Mouse (Mus musculus) kidney, adult 9 months (tissue): Measurements from ENCODE around the gene Asb5.
"Not testable (repeated sequence)": the region's sequence is repeated elsewhere in the genome, so short reads cannot be mapped to it uniquely, and the experiment has no call there.

Source experiments
- DNase-seq: peaks from one replicate; pipeline ENCODE4 v3.0.0; 2022

Asb5 gene

DNA sequence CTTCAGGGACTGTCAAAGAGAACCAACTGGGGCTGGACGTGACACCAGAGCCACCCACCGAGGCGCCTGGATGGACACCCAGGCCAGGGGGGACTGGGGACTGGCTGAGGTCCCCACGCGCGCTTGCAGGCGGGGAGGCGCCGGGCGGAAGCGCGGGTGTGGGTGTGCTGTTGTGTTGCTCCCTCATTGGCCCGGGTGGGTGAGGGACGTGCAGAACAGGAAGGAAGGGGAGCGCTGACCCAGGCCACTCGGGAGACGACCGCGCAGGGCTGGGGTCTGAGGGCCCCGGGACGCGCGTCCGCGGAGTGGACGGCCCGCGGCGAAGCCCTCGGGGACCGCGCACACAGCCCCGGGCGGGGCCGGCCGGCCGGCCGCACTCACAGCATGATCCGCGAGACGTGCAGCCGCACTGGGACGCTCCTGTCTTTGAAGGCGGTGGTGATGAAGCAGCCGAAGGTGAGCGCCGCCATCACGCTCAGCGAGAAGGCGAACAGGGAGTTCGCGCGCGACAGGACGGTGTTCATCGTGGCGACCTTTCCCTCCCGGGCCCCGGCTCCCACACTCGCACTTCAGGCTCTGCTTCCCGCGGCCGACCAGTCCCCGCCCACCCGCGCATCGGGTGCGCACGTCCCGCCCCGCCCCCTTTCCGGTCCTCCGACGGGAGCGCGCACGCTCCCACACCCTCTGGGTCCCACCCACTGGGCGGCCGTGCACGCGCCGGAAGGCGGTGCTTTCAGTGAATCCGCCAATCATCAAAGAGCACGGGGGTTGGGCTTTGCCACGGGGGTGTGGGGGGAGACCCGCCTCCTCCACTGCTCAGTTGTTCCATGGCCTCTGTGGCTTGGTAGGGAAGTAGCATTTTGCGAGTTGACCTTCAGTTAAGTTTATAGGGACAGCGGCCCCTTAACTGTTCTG, at the start of gene Asb5, which contains the start of gene Spcs3:
Gene Asb5 (plus strand): TSS at position 199 of the 915 bp plus-strand sequence.
Gene Spcs3 (minus strand): TSS at position 617 of the 915 bp plus-strand sequence.
- DNase-seq, result peak; percentile 97

DNA sequence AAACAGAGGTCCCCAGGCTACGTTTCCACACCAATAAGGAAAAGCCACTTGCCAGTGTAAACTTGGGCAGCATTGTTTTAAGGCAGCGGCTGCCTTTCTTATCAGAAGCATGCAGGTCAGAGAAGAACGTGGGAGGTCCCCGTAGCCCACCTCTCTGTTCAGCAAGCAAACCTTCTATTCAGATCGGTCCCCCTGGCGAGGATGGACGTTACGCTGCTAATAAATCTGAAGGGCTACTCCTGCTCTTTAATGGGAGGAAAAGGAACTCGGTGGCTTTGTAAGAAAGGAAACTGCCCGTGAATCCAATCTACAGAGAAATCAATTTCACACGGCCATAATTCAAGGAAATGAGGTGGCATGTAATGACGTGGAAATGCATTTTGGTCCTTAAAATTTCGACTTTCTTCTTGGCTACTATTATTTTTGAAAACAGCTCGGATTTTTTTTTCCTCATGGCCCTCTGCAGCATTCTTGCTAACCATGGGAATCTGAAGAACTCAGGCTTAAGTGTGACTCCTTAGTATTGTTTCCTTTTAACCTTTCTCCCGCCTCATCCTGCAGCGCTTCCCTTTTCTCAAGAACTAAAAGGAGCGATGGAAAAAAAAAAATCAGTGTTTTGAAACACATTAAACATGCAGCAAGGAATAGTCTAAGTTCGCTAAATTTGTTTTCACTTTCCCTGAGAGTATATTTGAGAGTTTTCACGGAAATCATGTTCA, 42.7 kb upstream of the Asb5 start:
- DNase-seq, result no peak

DNA sequence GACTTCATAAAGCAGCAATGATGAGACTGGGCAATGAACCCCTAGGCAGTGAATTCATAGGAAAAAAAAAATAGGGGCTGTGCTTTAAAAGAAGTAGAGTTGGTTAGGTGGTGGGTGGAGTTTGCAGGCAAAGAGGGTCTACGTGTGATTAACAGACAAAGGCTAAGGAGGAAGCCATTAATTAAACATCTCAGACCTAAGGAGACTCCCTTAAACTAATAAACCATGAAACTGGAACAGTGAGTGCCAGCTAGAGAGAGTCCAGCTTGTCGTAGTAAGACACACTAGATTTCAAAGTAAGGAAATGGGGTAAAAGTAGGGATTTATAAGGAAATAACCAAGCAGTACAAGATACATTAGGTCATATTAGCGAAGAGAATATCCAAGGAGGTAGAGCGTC, 40.9 kb upstream of the Asb5 start:
- DNase-seq, result no peak

DNA sequence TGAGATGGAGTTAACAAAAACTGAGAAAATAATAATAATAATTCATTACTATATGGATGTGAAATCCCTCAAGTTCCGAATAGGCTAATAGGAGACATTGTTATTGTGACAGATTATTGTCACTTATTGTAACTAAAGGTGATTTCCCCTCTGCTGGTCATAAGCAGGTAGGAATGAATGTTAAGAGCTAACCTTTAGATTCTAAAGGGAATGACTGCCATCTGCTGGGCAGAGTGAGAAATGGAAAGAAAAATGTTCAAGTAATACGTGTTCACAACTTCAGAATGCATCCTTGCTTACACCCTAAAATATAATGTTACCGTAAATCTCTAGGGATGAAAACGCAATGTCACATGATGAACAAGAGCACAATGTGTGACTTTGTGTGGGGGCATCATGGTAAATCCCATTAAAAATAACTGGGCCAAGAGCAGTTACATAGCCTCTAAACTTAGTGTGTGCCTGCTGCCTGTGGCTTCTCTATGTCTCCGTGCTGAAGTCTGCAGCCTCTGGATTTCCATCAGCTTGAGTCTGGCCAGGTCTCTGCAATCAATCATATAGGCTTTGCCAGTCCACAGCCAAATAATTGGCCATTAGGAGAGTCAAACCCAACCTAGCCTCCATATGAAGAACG, 38.2 kb upstream of the Asb5 start:
- peak; percentile 42 for DNase-seq

DNA sequence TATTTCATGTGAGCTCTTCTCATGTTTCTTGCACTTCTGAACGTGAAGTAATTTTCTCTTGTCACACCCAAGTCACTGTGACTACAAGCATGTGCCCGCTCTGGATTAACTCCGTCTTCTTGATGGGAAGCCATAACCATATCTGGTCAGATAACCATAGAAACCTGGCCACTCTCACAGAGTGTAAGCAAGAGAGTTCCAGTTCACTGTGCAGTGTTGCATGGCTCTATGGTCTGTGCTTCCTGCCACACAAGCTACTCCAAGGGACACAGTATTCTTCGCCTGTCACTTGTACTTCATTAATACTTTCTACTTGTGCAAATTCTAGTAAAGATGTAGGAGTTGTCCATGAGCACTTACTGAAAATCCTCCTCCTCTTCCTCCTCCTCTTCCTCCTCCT, 37.4 kb upstream of the Asb5 start:
- no peak for DNase-seq

DNA sequence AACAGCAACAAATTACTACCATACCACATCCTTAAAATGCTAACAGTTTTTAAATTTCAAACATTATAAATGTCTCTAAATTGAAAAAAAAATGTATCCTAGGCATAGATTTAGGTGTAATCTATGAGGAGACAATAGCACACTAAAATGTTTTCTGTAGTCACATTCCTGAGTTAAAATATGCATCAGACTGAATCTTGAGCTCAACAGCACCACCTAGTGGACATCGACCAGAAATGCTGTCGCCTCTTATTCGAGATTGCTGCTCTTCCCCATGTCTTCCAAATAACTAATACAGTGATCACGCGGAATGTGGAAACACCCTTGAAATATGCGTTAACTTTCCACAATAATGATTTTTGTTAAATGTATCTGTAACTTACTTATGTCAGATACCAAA, 36.3 kb upstream of the Asb5 start:
- peak; percentile 35 for DNase-seq

DNA sequence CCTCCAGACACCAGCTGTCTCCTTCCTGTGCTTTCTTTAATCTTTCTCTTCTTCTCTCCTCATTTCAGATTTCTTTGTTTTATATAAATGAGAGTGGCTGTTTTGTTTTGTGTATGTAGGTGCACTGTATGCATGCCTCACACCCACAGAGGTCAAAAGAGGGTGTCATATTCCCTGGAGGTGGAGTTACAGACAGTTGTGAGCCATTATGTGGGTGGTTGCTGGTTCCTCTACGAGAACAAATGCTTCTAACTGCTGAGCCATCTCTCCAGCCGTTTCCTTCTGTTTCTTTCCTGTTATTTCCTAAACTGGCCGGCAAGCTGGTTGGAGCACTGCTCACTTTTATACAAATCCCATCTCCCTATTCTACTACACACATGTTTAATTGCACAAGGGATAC, 35.5 kb upstream of the Asb5 start:
- DNase-seq, result no peak

DNA sequence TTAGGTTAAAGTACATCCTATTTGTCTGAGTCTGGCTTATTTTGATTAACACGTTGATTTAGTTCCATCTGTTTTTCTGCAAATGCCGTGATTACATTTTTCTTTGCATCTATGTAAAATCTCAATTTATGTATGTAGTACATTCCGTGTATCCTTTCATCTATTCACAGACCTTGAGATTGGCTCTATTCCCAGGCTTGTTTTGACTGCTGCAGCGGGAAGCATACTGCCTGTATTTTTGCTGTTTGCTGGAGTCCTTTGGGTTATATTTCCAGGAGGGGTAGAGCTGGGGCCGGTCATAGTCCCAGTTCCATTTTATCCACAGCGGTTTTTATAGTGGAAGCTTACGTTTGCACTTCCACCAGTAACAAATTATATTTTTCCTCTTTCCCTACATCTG, 26.3 kb upstream of the Asb5 start:
- no peak for DNase-seq

DNA sequence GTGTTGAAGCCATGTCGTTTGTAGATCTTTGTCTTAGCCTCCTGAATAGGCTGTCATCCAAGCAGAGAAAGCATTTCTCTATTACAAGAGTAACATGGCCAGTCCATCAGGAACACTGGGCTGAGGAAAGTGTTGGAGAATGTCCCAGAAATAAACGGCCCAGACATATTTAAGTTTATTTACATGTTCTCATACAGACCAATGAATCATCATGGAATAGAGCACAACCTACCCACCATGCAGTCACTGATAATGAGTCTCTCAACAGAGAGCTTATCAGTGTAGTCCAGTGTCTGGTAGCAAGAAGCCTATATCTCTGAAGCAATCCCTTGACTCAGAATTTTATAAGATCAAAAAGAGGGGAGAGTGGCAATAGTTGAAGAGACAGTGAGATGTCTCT, 24.3 kb upstream of the Asb5 start:
- DNase-seq, result no peak

DNA sequence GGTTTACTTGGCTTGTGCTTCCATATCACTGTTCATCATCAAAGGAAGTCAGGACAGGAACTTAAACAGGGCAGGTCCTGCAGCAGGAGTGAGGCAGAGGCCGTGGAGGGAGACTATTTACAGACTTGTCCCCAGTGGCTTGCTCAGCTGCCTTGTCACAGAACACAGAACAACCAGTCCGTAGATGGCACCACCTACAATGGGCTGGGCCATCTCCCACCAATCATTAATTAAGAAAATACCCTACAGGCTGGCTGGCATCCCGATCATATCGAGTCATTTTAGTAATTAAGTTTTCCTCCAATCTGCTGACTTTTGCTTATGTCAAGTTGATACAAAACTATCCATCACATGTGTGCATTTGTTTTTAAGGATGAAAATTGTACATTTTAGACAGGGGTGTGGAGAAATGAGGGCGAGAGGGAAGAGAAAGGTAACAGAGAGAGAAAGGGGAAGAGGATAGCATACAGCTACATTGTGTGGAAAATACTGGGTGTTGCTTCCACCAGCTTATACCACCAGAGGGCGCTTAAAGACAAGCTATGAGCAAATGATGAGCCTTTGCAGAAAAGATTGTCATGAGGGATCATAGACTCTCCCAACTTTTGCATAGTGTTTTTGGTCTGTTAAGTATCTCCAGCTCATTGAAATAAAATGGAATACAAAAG, 21.8 kb upstream of the Asb5 start:
- peak; percentile 84 for DNase-seq

DNA sequence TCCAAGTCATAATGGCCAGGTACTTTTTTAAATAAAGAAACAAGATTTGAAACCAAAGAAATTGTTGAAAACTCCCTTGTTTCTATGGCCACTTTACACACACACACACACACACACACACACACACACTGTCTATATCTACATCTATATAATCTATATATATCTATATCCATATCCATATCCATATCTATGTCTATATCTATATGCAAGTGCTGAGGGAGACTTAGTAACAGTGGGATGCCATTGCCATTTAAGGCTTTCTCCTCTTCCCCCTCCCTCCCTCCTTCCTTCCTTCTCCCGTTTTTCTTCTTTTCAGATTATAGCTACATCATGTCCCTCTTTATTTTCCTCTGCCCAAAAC, 21.3 kb upstream of the Asb5 start:
- no peak for DNase-seq

DNA sequence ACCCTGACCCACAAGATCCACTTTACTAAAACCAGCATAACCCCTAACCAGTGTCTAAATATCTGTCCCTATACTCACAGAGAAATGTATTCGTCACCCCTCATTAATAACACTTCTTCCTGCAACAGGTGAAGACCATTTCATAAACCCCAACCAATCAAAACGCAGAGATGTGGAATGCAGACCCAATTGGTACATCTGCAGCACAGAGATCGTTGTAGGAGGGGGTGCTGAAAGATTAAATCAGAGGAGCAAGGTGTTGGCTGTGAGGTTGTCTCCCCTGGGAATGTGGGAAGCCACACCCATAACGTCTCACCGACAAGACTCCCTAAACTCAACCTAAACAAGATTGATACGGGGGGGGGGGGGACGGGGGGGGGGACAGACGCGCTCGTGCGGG, 20.6 kb upstream of the Asb5 start:
- no peak for DNase-seq

DNA sequence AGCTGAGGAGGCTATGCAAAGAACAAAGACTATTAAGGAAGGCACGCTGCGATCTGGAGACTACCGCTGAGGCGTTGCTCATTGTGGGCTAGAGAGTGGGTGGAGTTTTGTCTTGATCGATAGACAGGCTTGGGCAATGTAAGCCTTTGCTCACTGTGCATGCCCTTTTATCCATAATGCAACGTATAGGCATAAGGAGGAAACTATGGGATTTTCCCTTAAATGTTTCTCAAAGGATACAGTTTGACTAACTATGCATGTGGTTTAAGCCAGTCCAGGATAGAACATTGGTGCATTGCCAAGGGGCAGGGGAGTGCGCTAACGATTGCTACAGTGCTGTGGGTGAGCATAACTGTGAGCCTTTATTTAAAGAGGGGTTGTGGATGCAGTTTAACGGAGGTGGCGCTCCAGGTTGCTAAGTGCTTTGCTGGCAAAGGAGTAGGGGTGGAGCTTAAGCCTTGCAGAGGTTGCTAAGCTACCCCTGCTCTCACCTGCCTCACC, 20.1 kb upstream of the Asb5 start:
- no peak for DNase-seq

DNA sequence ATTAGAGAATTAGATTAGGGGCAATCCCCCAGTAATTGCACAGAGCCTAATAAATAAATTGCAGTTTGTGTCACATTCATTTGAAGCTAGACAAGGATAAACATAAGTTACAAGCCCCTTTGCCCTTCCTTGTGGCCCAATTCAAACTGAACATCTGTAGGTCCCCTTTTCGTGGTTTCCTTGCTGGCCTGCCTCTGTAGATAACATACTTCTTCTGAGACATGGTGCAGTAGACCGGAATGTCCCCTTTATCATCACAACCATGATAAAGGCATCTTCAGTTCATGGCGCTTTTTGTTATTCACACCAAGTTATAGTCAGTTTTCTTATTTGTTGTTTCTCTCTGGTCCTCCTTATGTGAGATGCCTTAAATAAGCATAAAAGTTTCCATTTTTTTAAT, 17.6 kb upstream of the Asb5 start:
- no peak for DNase-seq

DNA sequence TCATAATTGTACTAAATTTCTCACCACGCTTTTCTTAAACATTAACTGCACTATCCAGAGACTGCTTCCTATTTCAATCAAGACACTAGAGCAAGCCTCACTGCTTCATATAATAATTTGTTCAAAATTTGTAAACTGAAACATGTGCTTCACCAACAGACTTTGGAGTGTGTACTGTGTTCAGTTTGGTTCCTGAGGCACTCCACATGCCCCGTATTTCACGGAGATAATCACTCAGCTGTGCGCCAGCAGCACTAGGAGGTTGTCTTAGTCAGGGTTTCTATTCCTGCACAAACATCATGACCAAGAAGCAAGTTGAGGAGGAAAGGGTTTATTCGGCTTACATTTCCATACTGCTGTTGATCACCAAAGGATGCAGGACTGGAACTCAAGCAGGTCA, 17.2 kb upstream of the Asb5 start:
- DNase-seq, result not testable (repeated sequence)

DNA sequence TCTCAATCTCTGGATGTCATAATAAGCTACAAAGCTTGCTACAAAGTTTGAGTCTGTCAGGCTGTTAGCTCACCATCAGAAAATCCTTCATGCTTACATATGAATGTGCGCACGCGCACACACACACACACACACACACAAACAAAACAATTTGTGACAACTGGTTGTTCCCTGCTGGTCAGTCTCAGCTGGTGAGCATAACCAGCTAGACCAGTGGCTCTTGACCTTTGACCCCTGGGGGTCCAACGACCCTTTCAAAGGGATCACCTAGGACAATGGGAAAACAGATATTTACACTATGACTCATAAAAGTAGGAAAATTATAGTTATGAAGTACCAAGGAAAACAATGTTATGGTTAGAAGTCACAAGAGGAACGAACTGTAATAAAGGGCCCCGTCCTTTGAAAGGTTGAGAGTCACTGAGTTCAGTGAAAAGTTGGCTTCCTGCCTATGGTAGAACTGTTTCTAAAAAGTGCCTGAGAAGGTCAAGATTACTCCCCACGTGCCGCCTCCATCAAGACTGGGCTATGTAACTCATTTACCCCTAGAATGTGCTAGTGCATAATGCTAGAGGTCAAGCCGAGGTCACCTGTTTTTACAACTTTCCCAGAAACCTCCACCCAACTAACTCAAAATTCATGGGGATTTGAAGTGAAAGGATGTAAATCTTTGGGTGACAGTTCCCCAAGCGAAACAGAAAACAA, 10.5 kb upstream of the Asb5 start:
- DNase-seq, result peak; percentile 87

DNA sequence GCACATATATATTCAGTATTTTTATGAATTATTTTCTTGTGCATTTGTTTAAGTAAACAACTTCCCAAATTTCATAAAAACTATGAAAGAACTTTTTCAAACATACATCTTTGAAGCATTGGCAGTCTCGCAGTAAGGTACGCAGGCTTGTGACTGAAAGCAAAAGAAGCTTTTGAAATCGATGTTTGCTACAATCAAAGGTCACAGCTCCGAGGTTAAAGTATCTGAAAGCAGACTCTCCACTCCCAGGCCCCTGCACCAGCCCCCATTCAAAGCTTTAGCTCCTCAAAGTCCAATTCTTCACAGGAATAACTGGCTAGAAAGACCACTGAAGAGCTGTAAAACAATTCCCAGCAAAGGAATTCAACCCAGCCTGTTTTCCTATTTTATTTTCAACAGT, 8.9 kb upstream of the Asb5 start:
- no peak for DNase-seq

DNA sequence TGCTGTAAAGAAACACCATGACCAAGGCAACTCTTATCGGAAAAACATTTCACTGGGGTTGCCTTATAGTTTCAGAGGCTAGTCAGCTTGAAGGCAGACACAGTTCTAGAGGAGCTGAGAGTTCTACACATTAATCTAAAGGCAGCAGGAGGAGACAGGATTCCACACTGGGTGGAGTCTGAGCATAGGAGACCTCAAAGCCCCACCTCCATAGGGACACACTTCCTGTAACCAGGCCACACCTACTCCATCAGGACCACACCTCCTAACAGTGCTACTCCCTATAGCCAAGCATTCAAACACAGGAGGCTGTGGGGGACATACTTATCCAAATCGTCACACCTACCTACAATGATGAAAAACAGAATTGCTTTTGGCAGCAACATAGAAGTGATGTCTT, 3.8 kb upstream of the Asb5 start:
- DNase-seq, result no peak

DNA sequence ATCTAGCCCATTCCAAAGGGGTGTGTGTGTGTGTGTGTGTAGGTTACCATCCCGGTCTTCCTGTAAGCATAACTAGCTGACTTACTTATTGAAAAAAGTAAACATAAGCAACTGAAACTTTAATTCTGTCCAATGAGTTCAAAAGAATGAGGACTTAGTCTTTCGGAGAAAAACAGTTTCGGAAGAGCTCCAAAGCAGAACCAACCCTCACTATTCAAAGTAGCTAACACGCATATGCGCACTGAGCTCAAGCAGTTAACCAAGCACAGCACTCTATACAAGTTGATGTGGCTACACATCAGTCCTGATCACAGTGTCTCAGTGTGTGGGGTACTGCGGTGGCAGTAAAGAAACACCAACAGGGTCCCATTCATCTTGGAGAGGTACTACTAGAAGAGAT, 2.7 kb upstream of the Asb5 start:
- no peak for DNase-seq

DNA sequence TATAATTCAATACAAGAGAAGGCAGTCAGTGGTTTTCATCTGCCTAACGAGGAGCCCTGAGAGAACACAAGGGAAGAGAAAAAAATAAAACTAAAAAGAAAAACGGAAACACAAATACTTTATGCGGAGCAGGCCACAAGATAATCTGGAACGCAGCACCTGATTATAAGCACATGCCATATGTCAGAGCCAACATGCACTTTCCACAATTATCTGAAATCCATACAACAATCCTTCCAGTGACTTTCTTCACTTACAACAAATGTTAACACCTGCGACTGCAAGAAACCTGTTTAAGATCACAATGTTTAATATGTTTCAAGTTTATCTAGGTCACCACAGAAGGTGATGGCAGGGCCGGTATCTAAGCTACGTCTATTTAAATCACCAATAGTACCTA, 809 bp upstream of the Asb5 start:
- no peak for DNase-seq

DNA sequence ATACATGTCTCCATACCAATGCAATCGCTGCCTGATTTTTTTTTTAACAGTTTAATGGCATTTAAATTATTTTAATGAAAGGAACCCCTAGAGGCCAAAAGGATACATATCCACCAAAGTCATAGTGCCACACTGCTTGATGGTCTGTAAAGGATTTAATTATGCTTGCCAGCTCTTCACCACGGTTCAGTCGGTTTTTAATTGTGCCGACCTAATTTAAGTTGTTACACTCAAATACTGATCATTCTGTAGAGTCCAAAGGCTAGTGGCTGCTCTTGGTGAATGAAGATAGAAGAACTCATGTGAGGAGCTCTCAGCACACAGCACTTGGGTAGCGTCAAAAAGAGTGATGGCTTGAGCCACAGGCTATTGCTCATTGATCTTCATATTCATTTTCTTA, 5.8 kb downstream of the Asb5 start:
- DNase-seq, result peak; percentile 69

DNA sequence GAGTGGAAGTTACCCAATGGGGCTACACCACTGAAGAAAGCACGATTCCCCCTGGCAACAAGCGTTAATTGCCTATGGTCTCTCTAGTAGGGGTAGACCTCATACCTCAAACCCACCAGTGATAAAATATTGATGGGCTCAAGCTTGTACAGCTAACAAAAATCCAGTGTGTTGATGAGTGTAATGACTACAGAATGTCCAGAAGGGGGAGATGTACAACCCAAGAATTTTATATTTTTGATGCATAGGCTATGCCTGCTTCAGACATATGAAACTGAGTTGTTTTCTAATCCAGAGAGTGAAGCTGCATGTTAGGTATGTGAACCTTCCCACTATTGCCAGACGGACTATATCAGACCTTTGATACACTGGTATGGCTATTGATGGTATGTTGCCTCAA, 7.9 kb downstream of the Asb5 start:
- no peak for DNase-seq
